Mouse (Mus musculus) lung, postnatal 4 days (tissue): ENCODE measurements at regions not wholly inside any gene's neighbourhood (a gene's known extent, or its start where the extent isn't known, plus 50 kb on each side); places are given as distances from the start of the nearest gene placed in this dataset.

Source experiments
- DNase-seq, 2 experiments: peaks; one replicate each; pipeline ENCODE4 v3.0.0; 2021

- DNase-seq: peak; percentile 15 to 59
Observed at GRCm38 (mm10) chr2:128217784-128218467, 92.1 kb downstream of the Bcl2l11 start.

DNA sequence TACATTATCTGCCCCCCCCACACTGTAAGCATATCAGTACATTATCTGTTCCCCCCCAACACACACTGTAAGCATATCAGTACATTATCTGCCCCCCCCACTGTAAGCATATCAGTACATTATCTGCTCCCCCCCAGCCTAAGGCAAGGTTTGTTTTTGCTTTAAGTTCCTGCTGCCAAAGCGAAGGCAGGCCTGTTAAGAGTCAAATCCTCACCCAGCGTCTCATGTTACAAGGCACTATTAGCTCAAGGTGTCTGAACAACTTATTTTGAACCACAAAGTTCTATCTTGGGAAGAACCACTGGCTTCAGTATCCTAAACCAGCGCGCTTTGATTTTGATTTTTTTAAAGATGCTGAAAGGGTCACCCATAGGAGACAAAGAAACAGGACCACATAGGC lies 93.1 kb downstream of the Bcl2l11 start:
- DNase-seq: no peak

- DNase-seq: no peak
Observed at GRCm38 (mm10) chr2:128221055-128221454, 95.2 kb downstream of the Bcl2l11 start.

DNA sequence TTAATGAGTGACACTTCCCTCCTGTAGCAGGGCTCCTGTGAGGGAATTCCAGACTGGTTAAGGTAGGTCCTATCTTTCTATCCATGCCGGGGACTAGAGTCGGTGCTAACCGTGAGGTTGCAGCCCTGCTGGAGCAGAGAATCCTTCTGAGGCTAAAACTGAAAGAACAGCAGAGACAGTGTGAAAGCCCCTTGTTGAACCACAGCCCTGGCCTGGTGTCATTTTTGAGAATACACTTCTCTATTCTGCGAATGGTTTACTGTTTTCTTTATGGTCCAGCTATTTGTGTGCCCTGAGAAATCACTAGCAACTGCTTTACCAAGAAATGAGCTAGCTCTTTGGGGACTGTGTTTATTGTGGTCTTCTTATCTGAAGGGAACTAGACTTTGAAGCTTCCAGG lies 95.8 kb downstream of the Bcl2l11 start:
- DNase-seq: no peak

GRCm38 (mm10) chr2:128226465-128227047 lies 100.7 kb downstream of the Bcl2l11 start:
- no peak for DNase-seq

DNA sequence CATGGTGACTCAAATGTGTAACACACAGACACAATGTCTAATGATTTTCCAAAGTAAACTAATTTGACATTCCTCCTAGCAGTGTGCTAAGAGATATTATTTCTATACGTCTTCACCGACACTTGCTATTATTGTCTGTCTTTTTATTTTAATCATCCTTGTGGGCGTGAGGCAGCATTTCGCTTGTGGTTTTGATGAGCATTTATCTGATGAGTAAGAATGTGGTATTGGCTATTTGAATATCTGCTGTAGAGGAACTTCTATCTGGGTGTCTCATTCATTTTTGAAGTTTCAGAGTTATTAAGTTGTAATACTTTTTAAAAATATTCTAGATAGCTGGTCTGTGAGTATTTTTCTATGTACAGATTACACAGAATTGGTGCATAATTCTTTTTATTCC lies 103.9 kb downstream of the Bcl2l11 start:
- DNase-seq: no peak

DNA sequence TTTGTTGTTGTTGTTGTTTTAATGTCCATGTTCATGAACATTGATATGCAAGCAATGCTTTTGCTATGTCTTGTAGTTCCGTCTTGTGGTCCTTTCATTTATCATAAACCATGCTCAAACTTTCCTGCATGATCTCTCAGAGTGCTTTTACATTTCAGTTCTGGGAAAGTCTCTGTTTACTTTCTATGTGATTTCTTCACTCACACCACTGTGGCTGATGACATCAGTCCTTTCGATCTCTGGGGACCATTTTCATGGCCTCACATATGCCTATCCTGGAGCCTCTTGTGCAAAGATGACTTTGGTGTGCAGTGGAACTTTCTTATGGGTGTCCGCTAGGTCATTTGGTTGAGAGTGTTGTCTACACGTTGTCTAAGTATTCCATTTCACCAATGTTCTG lies 105.1 kb downstream of the Bcl2l11 start:
- no peak for DNase-seq

- DNase-seq: no peak
Observed at GRCm38 (mm10) chr2:128231338-128231737, 105.5 kb downstream of the Bcl2l11 start.

GRCm38 (mm10) chr2:128232027-128232426 lies 106.2 kb downstream of the Bcl2l11 start:
- peak in 1 of 2 experiments; percentile 30 for DNase-seq

DNA sequence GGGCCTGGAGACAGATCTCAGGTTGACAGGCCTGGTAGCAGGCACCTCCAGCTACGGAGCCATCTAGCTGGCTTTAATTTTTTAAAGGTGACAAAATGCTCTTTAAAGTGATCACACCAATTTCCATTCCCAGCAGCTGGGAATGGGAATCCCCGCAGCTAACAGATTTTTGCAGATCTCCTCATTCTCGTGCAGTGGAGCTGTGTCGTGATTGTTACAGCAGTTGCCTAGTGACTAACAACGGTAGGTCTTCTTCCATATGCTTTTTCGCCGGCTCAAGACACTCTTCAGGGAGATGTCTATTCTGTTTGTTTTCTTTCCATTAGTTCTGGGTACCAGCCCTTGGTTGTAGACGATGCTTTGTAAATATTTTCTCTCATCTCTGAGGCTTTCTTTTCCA lies 109.3 kb downstream of the Bcl2l11 start:
- no peak for DNase-seq

GRCm38 (mm10) chr2:128239451-128239850 lies 113.6 kb downstream of the Bcl2l11 start:
- no peak for DNase-seq

- DNase-seq: no peak
Observed at GRCm38 (mm10) chr2:128240054-128240453, 114.2 kb downstream of the Bcl2l11 start.

- peak; percentile 65 to 69 for DNase-seq
Observed at GRCm38 (mm10) chr2:128240536-128241279, 114.9 kb downstream of the Bcl2l11 start.

DNA sequence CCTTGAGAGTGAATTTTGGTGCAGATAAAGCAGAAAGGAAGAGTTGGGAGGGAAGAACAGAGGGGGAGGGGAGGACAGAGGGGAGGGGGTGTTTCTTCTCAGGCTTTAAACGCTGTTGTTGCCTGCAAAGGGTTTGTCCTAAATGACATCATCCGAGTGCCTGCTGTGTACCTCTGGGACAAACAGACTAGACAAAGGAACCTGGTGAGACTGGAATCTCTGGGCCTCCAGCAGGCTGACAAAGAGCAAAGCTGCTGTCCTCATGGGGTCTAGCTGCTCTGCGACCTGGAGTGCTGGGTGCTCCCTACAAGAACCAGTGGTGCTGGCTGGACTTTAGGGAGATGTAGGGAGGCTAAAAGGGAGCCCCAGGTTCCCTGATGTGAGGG lies 115.4 kb downstream of the Bcl2l11 start:
- DNase-seq: no peak

DNA sequence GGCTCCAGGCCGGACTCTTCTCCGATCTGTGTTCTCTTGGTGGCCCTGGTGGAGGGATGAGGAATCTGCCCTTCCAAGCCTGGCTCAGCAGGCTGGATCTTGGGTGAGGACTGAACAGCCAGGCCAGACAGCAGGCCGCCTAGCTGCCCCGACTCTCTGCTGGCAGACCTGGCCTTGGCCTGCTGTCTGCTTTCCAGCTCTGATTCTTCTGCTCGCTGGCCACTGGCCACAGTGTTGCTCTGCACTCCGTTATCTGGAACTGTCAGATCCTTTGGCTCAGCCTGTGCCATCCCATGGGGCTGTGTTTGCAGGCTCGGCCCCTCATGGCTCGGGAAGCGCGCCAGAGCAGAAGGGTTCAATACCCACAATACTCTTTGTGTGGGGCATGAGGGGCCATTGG lies 119.7 kb downstream of the Bcl2l11 start:
- peak; percentile 16 to 73 for DNase-seq

DNA sequence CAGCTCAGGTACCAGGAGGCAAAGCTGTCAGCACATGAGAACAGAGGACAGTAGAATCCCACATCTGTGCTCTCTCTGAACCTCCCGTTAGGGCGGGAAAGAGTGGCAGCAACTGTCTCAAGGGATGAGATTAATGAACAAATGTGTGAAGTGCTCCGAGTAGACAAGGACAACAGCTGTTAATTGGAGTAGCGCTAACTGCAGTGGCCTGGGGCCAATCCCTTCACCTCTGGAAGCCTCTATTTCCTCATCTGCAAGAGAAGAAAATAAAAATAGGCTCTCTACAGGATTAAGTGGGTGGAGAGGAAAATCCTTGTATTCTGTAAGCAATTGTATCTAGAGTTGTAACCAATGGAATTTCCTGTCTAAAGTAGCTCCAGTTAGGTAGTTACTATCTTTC lies 122.1 kb downstream of the Bcl2l11 start:
- DNase-seq: no peak

DNA sequence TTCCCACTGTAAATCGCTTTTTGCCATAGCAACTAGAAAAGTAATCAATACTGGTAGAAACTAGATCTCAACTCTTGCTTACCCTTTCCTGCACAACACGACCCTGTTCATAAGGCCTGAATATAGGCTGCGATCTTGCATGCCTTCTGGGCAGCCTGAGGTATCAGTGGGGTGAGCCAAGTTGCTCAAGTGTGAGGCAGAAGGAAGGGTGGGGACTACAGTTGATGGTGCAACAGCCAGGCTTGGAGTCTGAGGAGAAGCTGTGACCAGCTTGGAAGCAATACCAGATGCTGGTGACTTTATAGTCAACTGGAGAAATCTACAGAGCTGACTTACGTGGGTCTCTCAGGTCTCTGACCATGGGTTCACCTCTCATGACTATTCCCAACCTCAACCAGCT lies 123.3 kb downstream of the Bcl2l11 start:
- DNase-seq: peak in 1 of 2 experiments; percentile 18

- no peak for DNase-seq
Observed at GRCm38 (mm10) chr2:128249607-128250006, 123.8 kb downstream of the Bcl2l11 start.

DNA sequence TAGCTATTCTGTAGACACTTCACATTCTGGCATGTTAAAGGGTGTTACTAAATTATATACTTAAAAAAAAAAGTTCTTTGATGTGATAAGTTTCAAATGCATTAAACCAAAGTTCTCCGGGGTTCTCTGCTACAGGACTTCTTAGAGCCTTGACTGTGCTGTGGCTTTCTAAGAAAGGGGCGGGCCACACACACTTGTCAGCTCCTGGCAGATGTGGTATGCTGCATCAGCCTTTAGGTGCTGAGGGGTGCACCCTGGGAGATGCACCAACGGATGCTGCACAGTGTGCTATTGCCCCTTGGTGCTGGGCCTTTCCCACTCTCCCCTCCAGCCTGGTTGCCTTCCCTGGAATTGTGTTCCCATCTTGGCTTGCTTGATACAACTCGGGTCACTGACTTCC lies 125.0 kb downstream of the Bcl2l11 start:
- no peak for DNase-seq

GRCm38 (mm10) chr2:128256651-128257050 lies 130.8 kb downstream of the Bcl2l11 start:
- DNase-seq: no peak

- no peak for DNase-seq
Observed at GRCm38 (mm10) chr2:128257262-128257661, 131.4 kb downstream of the Bcl2l11 start.

- DNase-seq: no peak
Observed at GRCm38 (mm10) chr2:128263880-128264279, 138.0 kb downstream of the Bcl2l11 start.

DNA sequence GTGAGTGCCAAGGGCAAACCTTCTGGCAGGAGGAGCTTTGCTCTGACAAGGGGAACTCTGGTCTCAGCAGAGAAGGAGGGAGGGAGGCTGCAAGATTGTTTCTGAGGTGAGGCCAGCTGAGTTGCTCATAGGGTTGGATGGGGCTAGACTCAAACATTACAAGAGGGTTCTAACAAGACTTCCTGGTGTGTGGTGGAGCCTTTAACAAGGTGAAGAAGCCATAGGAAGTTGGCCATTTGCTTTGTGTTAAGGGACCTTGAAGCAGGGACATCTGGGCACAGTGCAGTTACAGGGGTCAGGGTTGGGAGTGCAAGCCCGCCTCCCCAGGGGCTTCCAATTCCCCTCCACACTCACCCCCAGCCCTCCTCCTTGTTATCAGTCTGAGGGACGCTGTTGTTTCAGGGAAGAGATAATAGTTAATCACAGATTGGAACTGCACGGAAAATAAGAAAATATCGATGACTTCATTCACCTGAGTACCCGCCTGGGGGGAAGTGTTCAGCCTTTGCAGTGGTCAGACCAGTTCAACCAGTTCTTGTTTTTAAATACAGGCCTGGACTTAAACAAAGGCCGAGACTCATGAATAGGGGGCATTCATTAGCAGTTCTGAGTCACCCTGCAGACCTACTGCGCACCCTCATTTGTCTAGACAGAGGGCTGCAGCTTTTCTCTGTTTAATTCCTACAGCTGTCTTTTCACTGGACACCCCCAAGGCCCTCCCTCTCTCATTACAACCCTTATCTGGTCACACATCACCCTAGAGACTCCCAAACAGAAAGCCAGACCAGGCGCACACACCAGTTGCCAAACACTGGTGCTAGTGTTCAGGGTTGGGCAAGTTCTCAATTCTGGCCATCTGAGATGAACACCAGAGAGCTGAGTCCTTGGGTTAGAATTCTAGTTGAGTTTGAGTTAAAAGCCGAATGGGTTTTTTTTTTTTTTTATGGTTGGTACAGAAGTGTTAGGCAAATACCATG lies 139.5 kb downstream of the Bcl2l11 start:
- DNase-seq: no peak
